Mouse (Mus musculus) neural tube, embryonic 11.5 days (tissue): Measurements from ENCODE around the gene Alpl. TPM values are rescaled to one million over a fixed set of nuclear protein-coding genes. Genes with fewer than 3 reads are reported as not detected.

Experiments
- ATAC-seq: fragments of 200-750 bp; cut with Nextera tagmentation; 2 replicates; pipeline ENCODE4 v1.8.0; 2017; ENCODE audit warnings: moderate number of reproducible peaks, mild to moderate bottlenecking, moderate TSS enrichment, moderate library complexity; ENCODE audit not compliant: insufficient read depth, low FRiP score, low TSS enrichment
- DNase-seq: peaks from one replicate; pipeline ENCODE4 v3.0.0-alpha.2; 2015; ENCODE audit warnings: low spot score
- H3K27ac ChIP-seq: fragments of 300-500 bp; sonication (generic); 2 replicates; pipeline ENCODE4 v1.5.1; 2014; ENCODE audit warnings: low read depth, mild to moderate bottlenecking, low read length
- H3K27me3 ChIP-seq: fragments of 300-500 bp; sonication (generic); 2 replicates; pipeline ENCODE4 v1.6.1; 2014; ENCODE audit warnings: mild to moderate bottlenecking, low read length, mixed read lengths; ENCODE audit not compliant: control insufficient read depth, insufficient read depth
- H3K36me3 ChIP-seq: fragments of 300-500 bp; sonication (generic); 2 replicates; pipeline ENCODE4 v1.6.1; 2014; ENCODE audit warnings: mild to moderate bottlenecking, low read length, moderate library complexity, mixed read lengths; ENCODE audit not compliant: control insufficient read depth, insufficient read depth
- H3K4me1 ChIP-seq: fragments of 300-500 bp; sonication (generic); 2 replicates; pipeline ENCODE4 v1.6.1; 2014; ENCODE audit warnings: low read length, mixed read lengths; ENCODE audit not compliant: control insufficient read depth, insufficient read depth
- H3K4me2 ChIP-seq: fragments of 300-500 bp; sonication (generic); 2 replicates; pipeline ENCODE4 v1.6.1; 2014; ENCODE audit warnings: low read depth, mild to moderate bottlenecking, moderate library complexity
- H3K4me3 ChIP-seq: fragments of 300-500 bp; sonication (generic); 2 replicates; pipeline ENCODE4 v1.5.1; 2014; ENCODE audit warnings: low read depth, low read length
- H3K9ac ChIP-seq: fragments of 300-500 bp; sonication (generic); 2 replicates; pipeline ENCODE4 v1.6.1; 2014; ENCODE audit warnings: mild to moderate bottlenecking, low read length
- H3K9me3 ChIP-seq: fragments of 300-500 bp; sonication (generic); 2 replicates; pipeline ENCODE4 v1.6.1; 2016; ENCODE audit warnings: low read length; ENCODE audit not compliant: control insufficient read depth
- WGBS: fragments of 180-500 bp; shearing (Covaris S2); extraction: QIAGEN DNeasy Blood & Tissue Kit; methylation state at CpG from one replicate; pipeline ENCODE4 v1.1.7; 2014; 5-methylcytosine and 5-hydroxymethylcytosine counted together
- polyA plus RNA-seq: library from polyadenylated mRNA; unstranded; fragments of >200 nt; fragmentation: Nextera tagmentation; extraction: Ambion mirVana; gene quantifications from 2 replicates; pipeline ENCODE4 v1.2.1, GENCODE M21; 2014

Alpl gene
- polyA plus RNA-seq, 1 experiment from 2014 or later, result 12.3 TPM

DNA sequence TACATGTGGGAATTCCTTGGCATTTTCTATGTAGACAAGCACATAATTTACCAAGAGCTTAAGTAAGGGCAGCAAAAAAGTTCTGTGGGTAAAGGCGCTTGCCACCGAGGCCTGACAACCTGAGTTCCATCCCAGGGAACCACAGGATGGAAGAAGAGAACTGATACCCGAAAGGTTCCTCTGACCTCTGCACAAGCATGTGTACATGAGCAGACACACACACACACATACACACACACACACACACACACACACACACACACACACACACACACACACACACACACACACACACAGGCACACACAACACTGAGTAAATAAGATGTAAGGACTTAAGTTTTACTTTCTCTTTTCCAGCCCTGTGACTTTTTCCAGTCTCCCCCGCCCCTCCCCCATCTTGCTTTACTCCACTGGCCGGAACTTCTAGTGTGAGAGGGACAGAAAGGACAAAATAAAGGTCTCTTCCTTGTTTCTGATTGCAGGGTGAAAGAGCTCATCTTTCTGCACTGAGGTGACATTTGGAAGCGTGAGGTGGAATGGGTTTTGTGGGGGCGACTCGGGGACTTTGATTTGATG, 32.2 kb downstream of the Alpl start:
- Histone ChIP-seq H3K4me3 (no peak overlapping the region), H3K36me3 (no peaks in the 10 kb centered on the region), H3K9me3 (no peaks in the 10 kb centered on the region), H3K4me1 (peaks cover 13% of the 10 kb centered on the region), H3K4me2 (no peak overlapping the region), H3K27me3 (no peaks in the 10 kb centered on the region), H3K27ac (no peak overlapping the region), H3K9ac (no peak overlapping the region)
- 73% methylated on average over 8 of the region's 8 CpGs for WGBS
- ATAC-seq, result no peak
- DNase-seq, result no peak

DNA sequence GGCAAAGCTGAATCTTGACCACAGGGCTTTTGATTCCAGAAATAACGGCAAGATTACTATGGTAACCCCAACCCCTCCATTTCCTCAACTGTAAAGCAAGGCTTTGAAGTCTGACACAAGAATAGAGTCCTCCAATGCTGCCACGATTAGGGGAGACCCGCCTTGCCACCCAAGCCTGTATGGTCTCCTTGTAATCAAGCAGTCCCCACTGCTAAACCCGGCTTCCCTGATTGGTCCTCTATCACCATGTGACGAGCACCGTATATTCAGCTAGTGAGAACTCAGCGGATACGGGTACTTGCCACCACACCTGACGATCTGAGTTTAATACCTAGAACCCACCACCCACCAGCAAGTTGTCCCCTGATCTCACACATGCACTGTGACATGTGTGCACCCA, 33.3 kb downstream of the Alpl start:
- no peak for DNase-seq
- Histone ChIP-seq H3K27me3 (no peaks in the 10 kb centered on the region), H3K4me2 (no peak overlapping the region), H3K27ac (no peak overlapping the region), H3K36me3 (no peaks in the 10 kb centered on the region), H3K9ac (no peak overlapping the region), H3K4me3 (no peak overlapping the region), H3K9me3 (no peaks in the 10 kb centered on the region), H3K4me1 (peaks cover 13% of the 10 kb centered on the region)
- WGBS, result 80% methylated on average over 9 of the region's 9 CpGs
- no peak for ATAC-seq

DNA sequence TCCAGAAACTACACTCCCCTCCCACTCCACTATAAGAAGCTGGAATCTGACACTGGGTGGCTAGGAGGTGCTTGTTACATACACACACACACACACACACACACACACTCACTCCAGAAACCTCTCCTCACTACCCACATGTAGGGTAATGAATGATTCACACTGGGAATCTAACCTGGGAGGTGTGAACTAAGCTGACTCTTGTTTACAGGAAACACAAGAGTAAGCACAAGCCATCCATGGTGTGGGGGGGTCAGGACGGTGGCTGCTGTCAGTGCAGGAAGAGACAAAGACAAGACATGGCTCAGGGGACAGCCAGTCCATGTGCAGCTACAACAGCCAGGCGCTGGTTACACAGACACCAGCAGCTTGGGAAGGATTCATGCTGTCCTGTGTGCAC, 41.7 kb downstream of the Alpl start:
- H3K36me3 ChIP-seq, result no peaks in the 10 kb centered on the region
- DNase-seq (no peak), ATAC-seq (no peak)
- H3K9ac ChIP-seq, result no peak overlapping the region
- H3K4me2 ChIP-seq, result no peak overlapping the region
- H3K9me3 ChIP-seq, result no peaks in the 10 kb centered on the region
- no peaks in the 10 kb centered on the region for H3K27me3 ChIP-seq
- H3K4me1 ChIP-seq, result no peaks in the 10 kb centered on the region
- H3K4me3 ChIP-seq, result no peak overlapping the region
- 89% methylated on average over 2 of the region's 2 CpGs for WGBS
- no peak overlapping the region for H3K27ac ChIP-seq

DNA sequence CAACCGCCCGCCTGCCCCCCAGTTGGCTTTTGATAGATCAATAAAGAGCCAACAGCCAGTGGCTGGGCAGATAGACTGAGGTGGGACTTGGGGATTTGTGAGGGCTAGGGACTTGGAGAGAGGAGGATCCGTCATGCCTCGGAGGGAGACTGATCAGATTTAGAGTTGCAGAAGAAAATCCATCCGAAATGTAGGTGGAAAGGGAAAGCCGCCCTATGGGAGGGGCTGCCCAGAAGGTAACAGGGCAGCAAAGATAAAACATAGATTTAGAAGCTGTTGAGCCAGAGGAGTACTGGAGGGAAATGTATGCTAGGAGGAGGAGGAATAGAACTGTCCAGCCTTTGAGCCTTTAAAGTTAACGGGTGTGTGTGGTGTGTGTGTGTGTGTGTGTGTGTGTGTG, 43.0 kb downstream of the Alpl start:
- H3K9me3 ChIP-seq, result no peaks in the 10 kb centered on the region
- 81% methylated on average over 7 of the region's 7 CpGs for WGBS
- DNase-seq (no peak), ATAC-seq (no peak)
- no peak overlapping the region for H3K4me2 ChIP-seq
- no peaks in the 10 kb centered on the region for H3K4me1 ChIP-seq
- H3K9ac ChIP-seq, result no peak overlapping the region
- H3K27me3 ChIP-seq, result no peaks in the 10 kb centered on the region
- no peaks in the 10 kb centered on the region for H3K36me3 ChIP-seq
- no peak overlapping the region for H3K27ac ChIP-seq
- no peak overlapping the region for H3K4me3 ChIP-seq

DNA sequence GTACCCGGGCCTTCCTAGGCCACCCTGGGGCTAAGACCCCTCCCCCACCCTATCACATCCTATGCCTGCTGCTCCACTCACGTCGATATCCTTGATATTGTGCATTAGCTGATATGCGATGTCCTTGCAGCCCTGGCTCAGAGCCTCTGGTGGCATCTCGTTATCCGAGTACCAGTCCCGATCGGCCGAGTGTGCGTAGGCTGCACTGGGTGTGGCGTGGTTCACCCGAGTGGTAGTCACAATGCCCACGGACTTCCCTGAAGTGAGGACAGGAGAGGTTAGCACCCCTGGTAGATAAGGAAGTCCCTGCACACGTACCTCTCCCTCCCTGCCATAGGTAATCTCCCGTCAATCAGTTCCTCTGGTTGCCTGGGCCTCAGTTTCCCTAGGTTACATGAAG, 43.7 kb downstream of the Alpl start:
- 89% methylated on average over 15 of the region's 15 CpGs for WGBS
- H3K27ac ChIP-seq, result no peak overlapping the region
- no peaks in the 10 kb centered on the region for H3K36me3 ChIP-seq
- no peaks in the 10 kb centered on the region for H3K4me1 ChIP-seq
- H3K4me3 ChIP-seq, result no peak overlapping the region
- DNase-seq (no peak), ATAC-seq (no peak)
- no peak overlapping the region for H3K4me2 ChIP-seq
- H3K9me3 ChIP-seq, result no peaks in the 10 kb centered on the region
- no peak overlapping the region for H3K9ac ChIP-seq
- no peaks in the 10 kb centered on the region for H3K27me3 ChIP-seq

DNA sequence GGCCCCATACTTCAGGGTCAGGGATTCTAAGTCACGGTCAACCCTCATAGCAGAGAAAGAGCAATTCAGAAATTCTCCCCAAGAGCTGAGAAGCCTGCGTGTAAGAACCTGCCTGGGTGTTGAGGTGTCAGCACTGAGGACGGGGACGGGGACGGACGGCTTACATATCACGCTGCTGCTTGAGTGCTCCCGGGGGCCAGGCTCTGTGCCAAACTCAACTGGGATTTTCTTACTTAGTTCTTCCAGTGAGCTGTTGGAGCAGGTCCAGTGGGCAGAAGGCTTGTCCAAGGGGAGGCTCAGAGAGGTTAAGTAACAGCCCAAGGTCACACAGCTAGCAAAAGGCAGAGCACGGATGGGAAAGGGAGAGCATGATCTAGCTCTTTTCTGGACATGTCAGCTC, 44.5 kb downstream of the Alpl start:
- Histone ChIP-seq H3K4me1 (no peaks in the 10 kb centered on the region), H3K27ac (0 out of 2 replicates have a peak overlapping the region, but pooled peaks have one; percentile 8), H3K36me3 (no peaks in the 10 kb centered on the region)

DNA sequence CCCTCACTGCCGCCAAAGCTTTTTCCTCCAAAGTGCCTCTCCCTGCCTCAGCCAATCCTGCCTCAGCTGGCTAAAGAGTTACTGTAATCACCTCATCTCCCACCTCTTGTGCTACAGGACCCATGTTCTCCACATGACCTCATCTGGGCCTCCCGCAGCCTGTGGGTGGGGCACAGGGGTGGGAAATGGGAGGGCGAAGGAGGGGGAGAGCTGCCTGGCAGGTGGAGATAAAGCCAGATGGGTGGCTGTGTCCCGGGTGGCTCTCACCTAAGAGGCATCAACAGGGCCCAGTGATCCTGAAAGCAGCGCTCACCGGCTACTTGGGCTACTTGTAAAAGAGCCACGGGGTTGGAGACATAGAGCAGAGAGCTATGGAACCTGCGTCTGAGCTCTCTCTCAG, 44.9 kb downstream of the Alpl start:
- no peaks in the 10 kb centered on the region for H3K36me3 ChIP-seq
- ATAC-seq, result no peak
- 0 out of 2 replicates have a peak overlapping the region, but pooled peaks have one; percentile 8 for H3K27ac ChIP-seq
- no peaks in the 10 kb centered on the region for H3K9me3 ChIP-seq
- H3K4me1 ChIP-seq, result no peaks in the 10 kb centered on the region
- no peak overlapping the region for H3K4me2 ChIP-seq
- 86% methylated on average over 8 of the region's 8 CpGs for WGBS
- no peak for DNase-seq
- no peak overlapping the region for H3K4me3 ChIP-seq
- no peak overlapping the region for H3K9ac ChIP-seq
- H3K27me3 ChIP-seq, result no peaks in the 10 kb centered on the region

More for the DNA sequence above, 44.5 kb downstream of the Alpl start:
- no peak overlapping the region for H3K4me3 ChIP-seq
- ATAC-seq, result no peak
- no peak for DNase-seq
- no peaks in the 10 kb centered on the region for H3K9me3 ChIP-seq
- 92% methylated on average over 9 of the region's 9 CpGs for WGBS
- no peak overlapping the region for H3K4me2 ChIP-seq
- no peak overlapping the region for H3K9ac ChIP-seq
- H3K27me3 ChIP-seq, result no peaks in the 10 kb centered on the region

DNA sequence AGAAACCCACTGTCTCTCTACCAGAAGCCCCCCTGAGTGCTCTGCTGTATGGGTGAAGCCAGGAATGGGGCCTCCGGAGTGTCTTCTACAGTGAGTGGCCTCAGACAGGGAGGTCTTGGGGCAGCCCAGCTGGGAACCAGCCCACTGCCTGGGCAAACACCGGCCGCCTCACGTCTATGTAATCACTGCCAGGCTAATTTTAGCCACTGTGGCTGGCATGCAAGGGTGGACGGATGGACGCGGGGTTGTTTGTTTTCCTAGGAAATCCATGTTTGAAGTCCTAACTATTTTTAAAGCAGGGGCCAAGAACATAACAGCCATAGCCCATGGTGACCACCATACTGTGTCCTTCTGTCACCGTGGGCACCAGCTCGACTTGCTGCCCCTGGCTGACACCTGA, 46.1 kb downstream of the Alpl start:
- 86% methylated on average over 9 of the region's 9 CpGs for WGBS
- no peak for DNase-seq
- no peak for ATAC-seq
- no peak overlapping the region for H3K4me3 ChIP-seq
- no peaks in the 10 kb centered on the region for H3K27me3 ChIP-seq
- no peak overlapping the region for H3K9ac ChIP-seq
- H3K27ac ChIP-seq, result no peak overlapping the region
- H3K36me3 ChIP-seq, result no peaks in the 10 kb centered on the region
- no peaks in the 10 kb centered on the region for H3K4me1 ChIP-seq
- H3K4me2 ChIP-seq, result no peak overlapping the region
- no peaks in the 10 kb centered on the region for H3K9me3 ChIP-seq

DNA sequence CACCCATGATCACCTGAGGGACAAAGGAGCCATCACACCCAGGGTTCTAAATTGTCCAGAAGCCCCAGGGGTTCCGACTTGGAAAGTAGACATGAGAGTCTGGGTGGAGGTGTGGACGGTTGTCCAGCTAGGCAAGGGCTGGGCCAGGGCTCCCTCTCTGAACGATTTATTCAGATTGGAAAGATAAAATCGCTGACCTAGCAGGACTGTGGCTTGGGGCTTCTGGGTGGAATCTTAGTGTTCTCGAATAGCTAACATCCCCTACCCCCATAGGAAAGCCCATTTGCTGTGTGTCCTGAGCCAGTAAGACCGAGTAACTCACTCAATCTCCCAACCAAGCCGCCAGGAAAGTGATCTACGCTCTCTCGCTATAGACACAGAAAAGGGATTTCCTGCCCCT, 46.5 kb downstream of the Alpl start:
- Histone ChIP-seq H3K9me3 (no peaks in the 10 kb centered on the region), H3K27ac (no peak overlapping the region), H3K4me1 (no peaks in the 10 kb centered on the region), H3K36me3 (no peaks in the 10 kb centered on the region), H3K27me3 (no peaks in the 10 kb centered on the region), H3K9ac (no peak overlapping the region), H3K4me3 (no peak overlapping the region), H3K4me2 (no peak overlapping the region)
- no peak for ATAC-seq
- 80% methylated on average over 9 of the region's 9 CpGs for WGBS
- no peak for DNase-seq
